Mouse (Mus musculus) embryonic fibroblast, embryonic 13.5 days (primary cell): ENCODE results near the gene Arhgef3.

Source experiments
- CTCF ChIP-seq: IDR thresholded peaks from 2 replicates; pipeline ENCODE4 v1.5.1; 2011; ENCODE audit warnings: mild to moderate bottlenecking, control low read depth, low read length, moderate library complexity, borderline replicate concordance; ENCODE audit not compliant: insufficient read depth
- POLR2A ChIP-seq: IDR thresholded peaks from 2 replicates; pipeline ENCODE4 v1.6.1; 2011; ENCODE audit warnings: low read depth, mild to moderate bottlenecking, control low read depth, low read length, moderate library complexity

- TF ChIP-seq CTCF (no peak), POLR2A (peak; percentile 71)
Measured at GRCm38 (mm10) chr14:27428973-27429711, 314.4 kb downstream of the Arhgef3 start.
